Mouse (Mus musculus) retina, postnatal 1 day (tissue): ENCODE measurements at regions not wholly inside any gene's neighbourhood (a gene's known extent, or its start where the extent isn't known, plus 50 kb on each side); places are given as distances from the start of the nearest gene placed in this dataset.

Source experiments
- DNase-seq: peaks from one replicate; pipeline ENCODE4 v3.0.0-alpha.2; 2012

GRCm38 (mm10) chr14:28626951-28627350, 122.4 kb downstream of the Wnt5a start:
- no peak for DNase-seq

DNA sequence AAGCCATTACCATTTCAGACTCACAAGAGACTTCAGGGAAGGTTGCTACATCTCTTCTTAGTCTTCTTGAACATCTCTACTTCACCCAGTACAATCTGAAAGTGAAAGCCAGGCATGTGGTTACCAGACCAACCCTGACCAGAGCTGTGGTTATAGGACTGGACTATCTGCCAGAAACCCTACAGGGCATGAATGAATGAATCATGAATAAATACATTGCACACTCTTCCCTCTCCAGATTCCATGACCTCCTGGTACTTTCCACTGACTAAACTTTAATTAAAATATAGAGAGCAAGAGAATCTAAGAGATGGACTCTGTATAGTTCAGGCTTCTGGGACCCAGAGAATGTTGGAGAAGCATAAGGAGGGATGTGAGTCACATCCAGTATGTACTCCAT, 130.6 kb downstream of the Wnt5a start:
- DNase-seq, result no peak

DNA sequence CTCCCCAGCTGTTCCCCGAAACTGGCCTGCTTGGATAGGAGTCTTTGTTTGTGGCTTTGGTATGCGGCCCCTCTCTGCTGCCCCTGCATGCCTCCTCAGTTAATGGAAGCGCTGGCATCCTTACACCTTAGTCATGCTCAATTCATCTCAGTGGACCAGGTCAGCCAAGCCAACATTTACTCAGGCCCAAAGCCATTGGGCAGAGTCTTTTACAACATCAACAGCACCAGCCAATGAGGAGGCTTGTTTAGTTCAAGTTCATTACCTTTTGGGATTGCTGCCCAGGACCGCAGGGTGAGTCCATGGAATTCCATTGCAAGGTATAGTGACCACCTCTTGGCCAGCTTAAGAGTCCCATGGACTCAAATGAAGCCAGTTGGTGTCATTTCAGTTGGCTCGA, 134.5 kb downstream of the Wnt5a start:
- DNase-seq, result no peak

DNA sequence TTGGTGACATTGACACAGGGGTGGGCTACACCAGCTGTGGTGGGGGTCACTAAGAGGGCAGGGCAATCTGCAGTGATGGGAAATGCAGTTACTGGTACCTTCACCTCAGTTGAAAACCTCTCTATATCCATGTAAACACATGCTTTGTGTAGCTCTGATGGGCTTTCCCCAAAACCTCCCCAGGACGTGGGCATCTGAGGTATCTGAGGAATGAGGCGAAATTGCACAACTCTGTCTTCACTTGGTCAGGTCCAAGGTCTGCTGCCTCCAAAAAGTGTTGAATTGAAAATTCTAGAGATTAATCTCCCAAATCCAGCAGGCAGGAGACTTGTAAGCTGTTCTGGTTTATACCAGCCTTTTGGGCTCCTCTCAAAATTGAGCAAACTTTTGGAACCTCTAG, 141.3 kb downstream of the Wnt5a start:
- no peak for DNase-seq

DNA sequence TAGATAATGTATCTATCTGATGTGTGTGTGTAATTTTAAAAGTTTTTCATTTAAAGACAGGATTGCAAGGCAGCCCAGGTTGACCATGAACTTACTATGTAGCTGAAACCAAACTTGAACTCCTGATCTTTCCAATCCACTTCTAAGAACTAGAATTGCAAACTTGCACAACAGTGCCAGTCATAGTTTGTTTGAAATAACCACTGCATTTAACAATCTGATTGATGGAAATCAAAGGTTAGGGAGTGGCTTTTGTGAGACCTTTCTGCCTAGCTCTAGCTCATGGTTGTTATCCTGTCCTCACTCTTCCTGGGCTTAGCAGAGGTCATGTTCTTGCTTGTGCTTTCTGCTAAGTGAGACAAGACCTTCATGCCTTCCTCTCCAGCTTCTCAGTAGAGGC, 144.9 kb downstream of the Wnt5a start:
- no peak for DNase-seq

DNA sequence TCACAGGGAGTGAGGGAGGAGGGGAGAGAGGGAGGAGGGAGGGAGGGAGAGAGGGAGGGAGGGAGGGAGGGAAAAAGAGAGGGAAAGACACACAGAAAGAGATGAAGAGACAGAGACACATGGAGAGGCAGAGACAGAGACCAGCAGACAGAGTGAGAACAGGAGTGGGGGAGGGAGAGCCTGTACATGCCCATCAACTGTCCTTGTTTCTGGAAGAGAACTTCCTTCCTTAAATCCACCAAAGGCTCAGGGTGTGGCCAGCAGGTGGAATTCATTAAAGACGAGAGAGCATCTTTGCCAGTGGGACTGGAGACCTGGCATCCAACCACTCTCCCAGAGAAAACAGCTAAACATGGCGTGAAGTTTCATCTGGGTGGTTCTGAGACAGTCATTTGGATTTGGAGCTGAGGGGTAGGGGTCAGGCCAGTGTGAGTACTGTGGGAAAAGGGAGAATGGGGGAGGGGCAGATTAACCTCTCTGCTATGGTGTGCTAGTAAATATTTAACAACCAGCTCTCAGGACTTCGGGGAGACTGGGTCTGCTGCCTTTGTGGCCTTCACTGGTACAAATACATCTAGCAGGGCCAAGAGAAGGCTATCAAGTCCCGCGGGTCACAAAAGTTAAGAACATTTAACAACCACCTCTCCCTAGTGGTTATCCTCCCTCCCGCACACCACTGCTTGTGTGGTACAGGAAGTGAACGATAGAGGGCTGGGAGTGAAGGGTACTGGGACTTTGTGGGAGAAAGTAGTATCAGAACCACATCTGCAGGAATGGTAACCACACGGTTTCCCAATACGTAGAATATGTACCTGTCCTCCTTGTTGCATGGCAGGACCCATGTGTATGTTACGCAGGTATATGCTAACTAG, 148.7 kb downstream of the Wnt5a start:
- no peak for DNase-seq

DNA sequence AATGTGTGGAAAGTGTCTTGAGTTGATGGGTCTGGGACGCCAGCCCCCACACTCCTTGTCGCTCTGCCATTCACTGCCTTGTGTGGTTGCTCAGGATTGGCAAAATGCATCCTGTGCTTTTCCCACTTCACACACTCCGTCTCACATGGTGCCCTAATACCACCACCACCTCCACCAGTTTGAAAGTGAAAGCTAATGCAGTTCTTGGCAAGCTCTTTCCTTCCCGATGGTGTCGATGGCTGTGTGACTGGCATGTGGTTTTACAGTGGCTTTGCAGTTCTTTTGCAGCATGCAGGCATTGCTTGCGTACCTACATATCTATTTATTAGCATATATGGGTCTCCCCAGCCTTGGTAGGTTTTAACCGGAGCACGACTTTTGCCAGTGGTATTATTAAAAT, 152.7 kb downstream of the Wnt5a start:
- no peak for DNase-seq

DNA sequence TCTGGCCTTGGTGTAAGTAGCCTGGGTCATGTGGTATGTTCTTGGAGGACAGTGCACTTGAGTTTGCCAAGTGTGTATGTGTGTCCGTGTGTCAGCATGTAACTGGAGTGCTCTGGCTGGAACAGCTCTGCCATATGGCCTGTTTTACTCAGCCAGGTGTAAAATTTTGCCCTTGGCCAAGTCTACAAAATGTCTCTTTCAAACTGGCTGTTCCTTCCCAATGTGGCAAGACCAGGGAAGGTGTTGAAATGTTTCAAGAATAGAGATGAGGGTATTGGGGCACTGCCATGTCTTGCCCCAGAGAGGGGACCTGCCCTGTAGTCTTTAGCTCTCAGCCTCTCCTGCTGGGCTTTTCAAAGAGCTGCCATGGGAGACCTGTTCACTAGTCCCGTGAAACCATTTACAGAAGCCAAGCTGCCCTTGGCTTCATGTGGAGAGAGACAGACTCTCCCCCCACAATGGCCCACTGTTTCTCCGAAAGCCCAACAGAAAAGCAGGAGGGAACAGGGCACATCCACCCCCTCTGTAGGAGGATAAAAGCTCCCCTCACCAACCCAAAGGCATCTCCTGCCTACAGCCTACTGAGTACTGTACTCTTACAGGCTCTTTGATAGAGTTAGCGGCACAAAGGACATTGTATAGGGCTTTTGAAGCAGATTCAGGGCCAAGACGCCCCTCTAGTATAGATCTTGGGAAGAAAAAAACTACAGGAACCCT, 156.5 kb downstream of the Wnt5a start:
- no peak for DNase-seq

DNA sequence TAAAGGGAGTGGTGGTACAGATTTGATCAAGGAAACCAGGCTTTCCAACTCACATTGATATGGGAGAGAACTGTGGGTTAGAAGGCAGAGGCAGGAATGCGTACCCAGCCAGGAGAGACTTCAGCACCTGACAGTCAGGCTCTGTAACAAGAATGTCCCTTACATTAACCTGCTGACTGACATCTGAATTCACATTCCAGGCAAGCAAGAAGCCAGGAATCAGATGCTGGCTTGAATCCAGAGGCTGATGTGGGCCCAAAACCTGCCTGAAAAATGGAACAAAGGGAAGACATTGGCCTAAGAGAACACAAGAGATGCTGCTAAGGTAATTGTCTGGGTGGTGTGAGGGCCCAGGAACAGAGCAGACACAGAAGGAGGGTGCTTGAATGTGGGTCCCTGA, 158.8 kb downstream of the Wnt5a start:
- DNase-seq, result no peak

GRCm38 (mm10) chr14:28664121-28664520, 159.6 kb downstream of the Wnt5a start:
- no peak for DNase-seq

DNA sequence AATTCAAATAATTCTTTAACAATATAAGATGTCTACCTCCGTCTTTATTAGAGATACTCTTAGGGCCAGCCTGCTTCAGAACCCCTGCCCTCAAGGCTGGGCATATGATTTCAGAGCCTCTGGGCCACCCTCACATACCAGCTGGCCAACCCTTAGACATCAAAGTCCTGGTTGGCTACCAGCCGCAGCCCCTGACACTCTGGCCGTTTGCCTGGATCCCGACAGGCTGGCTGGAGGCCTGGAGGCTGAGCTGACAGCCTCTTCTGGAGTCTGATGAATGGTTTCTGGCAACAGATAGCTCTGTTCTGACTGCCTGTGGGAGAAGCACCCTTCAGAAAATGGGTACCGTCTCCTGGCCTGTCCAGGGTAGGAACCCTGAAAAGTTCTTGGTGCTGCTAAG, 170.9 kb downstream of the Wnt5a start:
- DNase-seq, result no peak

DNA sequence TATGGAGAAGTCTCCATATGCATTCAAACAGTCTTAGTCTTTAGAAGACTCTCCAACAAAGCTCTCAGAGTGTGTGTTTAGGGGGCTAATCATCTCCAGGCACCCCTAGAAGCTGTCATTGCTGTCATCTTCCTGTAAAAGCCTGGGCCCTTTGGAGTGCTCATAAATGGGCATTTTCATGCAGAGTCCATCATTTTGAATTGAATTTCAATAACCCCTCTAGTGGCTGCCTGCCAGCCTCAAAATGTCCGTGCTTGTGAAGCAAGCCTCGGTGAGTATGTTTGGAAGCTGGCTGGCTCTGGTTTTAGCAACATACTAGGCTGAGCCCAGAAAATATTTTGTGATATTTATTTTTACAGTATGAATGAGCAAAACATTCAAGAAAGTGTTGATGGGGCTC, 195.2 kb downstream of the Wnt5a start:
- DNase-seq, result no peak

GRCm38 (mm10) chr14:28704729-28705128, 200.2 kb downstream of the Wnt5a start:
- DNase-seq, result no peak

- no peak for DNase-seq
Measured at GRCm38 (mm10) chr14:28714598-28714997, 210.0 kb downstream of the Wnt5a start.

GRCm38 (mm10) chr14:28720545-28720944, 216.0 kb downstream of the Wnt5a start:
- DNase-seq, result no peak

GRCm38 (mm10) chr14:28725666-28726065, 221.1 kb downstream of the Wnt5a start:
- DNase-seq, result no peak

DNA sequence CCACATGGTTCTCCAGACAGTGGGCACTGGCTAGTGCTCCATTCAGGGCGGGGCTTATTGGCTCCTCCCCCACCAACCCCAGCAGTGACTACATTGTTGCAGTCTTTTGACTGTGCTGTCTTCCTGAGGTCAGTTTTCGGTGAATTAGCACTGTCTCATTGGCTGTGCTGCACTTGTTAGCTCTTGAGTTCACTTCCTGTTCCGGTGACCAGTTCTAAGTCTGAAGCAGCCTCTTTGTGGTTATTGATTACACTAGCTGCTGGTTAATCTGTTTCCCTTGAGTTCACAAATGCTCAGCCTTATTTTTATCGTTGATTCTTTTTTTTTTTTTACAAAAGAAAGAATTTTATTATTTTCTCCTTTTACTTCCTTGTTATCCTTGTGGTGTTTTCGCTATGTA, 228.9 kb downstream of the Wnt5a start:
- no peak for DNase-seq

- DNase-seq, result no peak
Measured at GRCm38 (mm10) chr14:28735446-28735845, 230.9 kb downstream of the Wnt5a start.

GRCm38 (mm10) chr14:28740076-28740475, 235.5 kb downstream of the Wnt5a start:
- no peak for DNase-seq

- no peak for DNase-seq
Measured at GRCm38 (mm10) chr14:28741418-28741817, 236.9 kb downstream of the Wnt5a start.

DNA sequence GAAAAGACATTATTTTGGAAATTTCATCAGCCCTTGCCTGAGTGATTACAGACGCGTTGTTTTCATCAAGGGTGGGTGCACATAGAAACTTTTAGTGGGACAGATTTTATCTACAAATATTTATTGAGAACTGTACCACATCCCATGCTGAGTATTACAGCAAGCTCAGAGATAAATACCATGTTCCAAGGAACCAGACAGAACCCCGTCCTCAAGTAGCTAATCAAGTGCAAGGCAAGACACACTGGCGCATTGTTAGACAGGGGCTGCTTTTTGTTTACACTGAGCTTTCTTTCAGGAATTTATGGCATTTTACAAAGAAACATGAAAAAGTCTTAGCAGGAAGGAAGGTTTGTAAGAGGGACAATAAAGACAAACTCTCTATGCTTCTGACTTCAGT, 239.1 kb downstream of the Wnt5a start:
- no peak for DNase-seq

- no peak for DNase-seq
Measured at GRCm38 (mm10) chr14:28750301-28750700, 245.8 kb downstream of the Wnt5a start.

GRCm38 (mm10) chr14:28765201-28765600, 252.8 kb upstream of the Lrtm1 start:
- DNase-seq, result no peak

- no peak for DNase-seq
Measured at GRCm38 (mm10) chr14:28773068-28773467, 244.9 kb upstream of the Lrtm1 start.
